Mouse (Mus musculus) thymus, postnatal 4 days (tissue): Measurements from ENCODE around the gene Fgf9.

Experiments used
- DNase-seq: peaks from one replicate; pipeline ENCODE4 v3.0.0; 2021

The Fgf9 gene

DNA sequence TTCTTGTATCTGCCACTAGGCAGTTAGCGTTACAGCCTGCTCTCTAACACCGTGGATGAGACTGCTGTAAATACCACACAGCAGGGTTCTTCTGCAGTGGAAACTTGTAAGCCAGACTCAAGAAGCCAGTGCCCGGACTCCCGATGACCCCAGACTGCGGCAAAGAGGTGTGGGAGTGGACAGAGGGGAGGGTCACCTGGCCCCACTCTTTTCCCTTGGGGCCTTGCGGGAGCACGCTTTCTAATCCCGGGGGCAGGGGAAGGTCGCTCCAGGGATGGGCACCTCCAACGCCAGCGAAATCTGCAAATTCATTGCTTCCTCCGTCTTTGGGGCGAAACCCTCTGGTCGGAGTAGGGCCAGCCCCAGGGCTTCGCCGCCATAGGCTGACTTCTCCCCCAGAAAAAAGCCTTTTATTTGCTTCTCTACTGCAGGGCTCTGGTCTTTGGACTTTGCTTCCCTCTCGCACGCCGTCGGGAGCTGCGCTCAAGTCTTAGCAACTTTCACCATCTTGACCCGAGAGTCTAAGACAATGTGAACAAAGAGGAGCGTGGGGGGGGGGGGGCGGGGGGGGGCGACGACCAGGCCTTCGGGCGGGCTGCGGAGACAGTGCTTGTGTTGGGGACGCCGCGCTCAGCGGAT, at the start of gene Fgf9:
Gene Fgf9, plus strand, starts transcription at position 67 of the 639 bp plus-strand sequence.
- no peak for DNase-seq

- DNase-seq, result peak; percentile 72
Observed at GRCm38 (mm10) chr14:58034567-58034966, 35.8 kb upstream of the Fgf9 start.

DNA sequence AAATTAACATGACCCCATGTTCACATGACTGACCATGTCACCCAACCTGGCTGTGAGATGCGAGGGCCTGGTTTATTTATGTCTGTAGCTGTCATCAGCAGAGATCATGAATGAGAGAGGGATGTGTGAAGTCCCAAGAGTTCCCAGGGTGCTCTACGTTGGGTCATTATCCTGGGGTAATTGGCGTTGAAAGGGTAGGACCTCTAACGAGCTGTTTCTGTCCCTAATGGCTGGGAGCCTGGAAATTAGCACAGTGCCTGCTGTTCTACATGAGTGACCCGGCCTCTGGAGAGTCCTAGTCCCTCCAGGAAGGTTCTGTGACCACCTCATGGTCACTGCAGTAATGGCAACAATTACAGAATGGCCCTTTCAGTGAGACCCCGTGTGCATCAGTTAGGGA, 34.2 kb upstream of the Fgf9 start:
- DNase-seq, result no peak

GRCm38 (mm10) chr14:58046639-58047284, 23.6 kb upstream of the Fgf9 start:
- DNase-seq, result no peak

DNA sequence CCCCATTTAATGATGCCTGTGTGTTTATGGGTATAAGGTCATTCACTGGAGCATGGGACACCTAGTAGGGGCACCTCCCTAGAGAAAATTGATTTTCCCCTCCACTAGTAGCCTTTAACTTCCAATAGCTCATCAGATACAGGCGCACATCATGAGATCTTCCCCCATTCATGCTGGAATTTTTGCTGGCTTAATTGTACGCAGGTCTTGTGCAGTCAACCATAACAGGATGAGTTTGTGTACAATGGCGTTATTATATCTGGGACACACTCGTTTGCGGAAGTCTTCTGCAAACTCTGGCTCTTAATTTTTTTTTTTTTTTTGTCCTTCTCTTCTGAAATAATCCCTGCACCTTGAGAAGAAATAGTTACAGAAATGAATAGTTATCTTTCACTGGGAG, 19.7 kb upstream of the Fgf9 start:
- no peak for DNase-seq

DNA sequence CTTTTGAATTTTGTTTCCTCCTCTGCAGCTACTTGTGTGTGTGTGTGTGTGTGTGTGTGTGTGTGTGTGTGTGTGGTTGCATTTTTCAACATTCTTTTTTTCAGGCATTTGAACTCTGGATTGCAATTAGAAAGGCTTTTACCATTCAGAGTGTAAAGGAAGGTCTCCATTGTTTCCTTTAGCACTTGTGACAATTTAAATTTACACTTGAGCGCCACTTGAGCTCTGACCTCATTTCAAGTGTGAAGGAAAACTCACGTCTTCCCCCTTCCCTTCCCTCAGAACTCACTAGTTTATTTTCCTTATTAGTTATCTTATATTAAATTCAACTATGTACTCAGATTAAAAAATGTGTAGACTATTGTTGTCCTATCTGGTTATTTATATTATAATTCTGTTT, 2.8 kb upstream of the Fgf9 start:
- DNase-seq, result no peak

- no peak for DNase-seq
Observed at GRCm38 (mm10) chr14:58068641-58069040, 1.7 kb upstream of the Fgf9 start.

DNA sequence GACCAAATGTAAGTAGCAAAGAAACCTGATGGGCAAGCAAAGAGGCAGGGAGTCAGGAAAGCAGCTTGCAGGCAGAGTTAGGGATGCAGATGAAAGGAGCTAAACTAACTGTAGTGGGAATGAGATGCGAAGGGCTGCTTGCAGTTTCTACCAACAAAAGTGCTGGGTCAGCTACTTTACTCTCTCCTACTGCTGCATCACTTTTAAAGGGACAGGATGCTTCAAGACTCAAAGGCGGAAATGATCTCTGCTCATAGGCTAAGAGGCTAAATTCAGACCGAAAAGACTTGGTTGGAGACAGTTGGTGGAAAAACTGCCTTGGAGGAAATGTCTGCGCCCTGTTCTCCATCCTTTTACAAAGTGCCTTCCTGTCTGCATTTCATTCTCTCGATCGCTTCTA, 420 bp upstream of the Fgf9 start:
- no peak for DNase-seq

- DNase-seq, result peak; percentile 45
Observed at GRCm38 (mm10) chr14:58071120-58071641, 834 bp downstream of the Fgf9 start.

GRCm38 (mm10) chr14:58071830-58072770, 1.8 kb downstream of the Fgf9 start:
- peak; percentile 77 for DNase-seq

- peak; percentile 16 for DNase-seq
Observed at GRCm38 (mm10) chr14:58072771-58073501, 2.6 kb downstream of the Fgf9 start.

DNA sequence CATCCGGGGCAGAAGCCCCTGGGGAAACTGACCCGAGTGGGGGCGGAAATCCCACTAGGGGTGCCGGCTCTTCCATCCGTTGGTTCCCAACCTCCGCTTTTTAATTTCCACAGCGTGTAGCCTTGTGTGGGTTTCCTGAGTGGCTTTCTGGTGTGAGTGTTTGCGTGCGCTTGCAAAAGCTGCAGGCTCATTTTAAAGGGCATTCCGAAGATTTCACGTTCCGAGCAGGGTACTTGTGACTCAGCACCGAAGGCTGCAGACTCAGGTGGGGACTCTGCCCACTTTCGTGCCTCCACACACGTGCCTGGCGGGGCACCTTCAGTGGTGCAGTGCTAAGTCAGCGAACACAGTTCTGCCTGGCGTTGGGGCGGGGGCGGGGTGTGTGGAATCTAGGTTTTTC, 3.6 kb downstream of the Fgf9 start:
- peak; percentile 16 for DNase-seq

- DNase-seq, result peak; percentile 39
Observed at GRCm38 (mm10) chr14:58074621-58075432, 4.5 kb downstream of the Fgf9 start.

- DNase-seq, result peak; percentile 35
Observed at GRCm38 (mm10) chr14:58075433-58076029, 5.2 kb downstream of the Fgf9 start.

DNA sequence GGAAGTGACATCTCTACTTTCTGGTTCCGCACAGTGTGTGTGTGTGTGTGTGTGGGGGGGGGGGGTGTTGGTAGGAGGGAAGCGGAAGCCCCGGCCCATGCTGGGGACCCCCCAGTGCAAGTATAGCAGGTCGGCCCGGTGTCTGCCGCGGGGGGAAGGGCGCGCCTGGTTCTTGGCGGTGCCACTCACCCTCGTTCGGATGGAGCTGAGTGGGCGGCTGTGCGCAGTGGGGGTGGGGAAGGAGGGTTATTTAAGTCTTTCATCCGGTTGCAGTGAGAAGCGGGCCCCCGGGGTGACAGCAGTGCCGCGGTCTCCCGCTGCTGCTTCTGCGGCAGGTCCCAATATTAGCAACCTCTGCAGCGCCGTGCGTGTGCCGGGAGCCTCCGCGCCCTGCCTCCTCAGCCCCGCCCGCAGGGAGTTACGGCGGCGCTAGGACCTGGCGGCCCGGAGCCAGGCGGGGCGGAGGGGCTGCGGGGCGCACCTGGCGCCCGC, 5.7 kb downstream of the Fgf9 start:
- DNase-seq, result peak; percentile 77

DNA sequence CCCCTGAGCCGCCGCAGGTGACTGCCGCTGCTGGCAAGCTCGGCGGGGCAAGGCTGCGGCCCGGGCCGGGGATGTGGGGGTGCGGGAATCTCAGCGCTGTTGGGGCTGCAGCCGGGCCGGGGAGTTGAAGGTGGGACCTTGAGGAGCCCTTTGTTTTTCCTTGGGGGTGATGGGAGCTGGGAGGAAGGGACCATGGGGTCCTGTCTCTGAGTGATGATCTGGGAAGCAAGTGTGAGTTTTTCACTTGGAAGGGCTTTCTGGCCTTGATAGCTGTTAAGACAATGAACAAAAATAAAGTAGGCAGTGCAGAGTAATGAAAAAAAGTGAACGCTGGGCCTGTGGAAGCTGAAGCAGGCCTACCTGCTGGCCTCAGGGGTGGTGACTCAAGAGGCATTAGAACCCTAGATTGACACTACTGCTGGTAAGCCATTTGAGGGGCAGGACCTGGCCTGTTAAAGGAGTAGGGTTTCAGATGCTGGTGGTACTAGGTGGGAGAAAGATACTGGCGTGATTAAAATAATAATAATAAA, 6.4 kb downstream of the Fgf9 start:
- DNase-seq, result peak; percentile 34

GRCm38 (mm10) chr14:58079471-58079870, 9.1 kb downstream of the Fgf9 start:
- DNase-seq, result no peak

- no peak for DNase-seq
Observed at GRCm38 (mm10) chr14:58081955-58082354, 11.6 kb downstream of the Fgf9 start.

DNA sequence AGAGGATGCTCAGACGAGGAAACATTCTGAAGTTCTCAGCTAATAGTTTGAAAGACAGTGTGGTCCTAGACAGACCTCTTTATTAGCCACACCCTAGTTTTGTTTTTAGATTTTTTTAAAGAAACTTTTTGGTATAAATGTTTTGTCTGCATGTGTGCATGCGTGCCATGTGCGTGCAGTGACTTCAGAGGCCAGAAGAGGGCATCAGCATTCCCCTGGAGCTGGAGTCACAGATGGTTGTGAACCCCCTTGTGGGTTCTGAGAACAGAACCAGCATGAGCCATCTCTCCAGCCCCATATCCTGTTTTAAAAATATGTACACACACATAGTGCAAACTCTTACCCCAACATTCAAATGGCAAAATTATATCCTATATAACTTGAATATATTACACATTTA, 13.9 kb downstream of the Fgf9 start:
- DNase-seq, result no peak

DNA sequence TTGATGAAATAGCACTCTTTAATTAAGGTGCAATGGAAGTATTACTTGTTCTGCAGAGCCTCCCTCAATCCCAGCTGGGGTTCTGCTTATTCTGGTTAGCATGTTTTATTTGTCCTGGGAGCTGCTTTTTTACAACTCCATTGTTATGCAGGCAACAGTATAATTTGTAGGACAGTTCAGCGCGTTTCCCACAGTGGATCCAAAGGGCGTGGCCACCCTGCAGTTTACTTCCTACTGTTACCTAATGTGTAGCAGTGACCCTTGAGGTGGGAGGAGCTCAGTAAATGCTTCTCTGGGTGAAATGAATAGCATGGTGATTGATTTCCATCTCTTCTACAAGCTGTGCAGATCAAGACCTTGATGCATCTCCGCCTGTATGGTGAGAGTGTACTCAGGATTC, 17.0 kb downstream of the Fgf9 start:
- no peak for DNase-seq

DNA sequence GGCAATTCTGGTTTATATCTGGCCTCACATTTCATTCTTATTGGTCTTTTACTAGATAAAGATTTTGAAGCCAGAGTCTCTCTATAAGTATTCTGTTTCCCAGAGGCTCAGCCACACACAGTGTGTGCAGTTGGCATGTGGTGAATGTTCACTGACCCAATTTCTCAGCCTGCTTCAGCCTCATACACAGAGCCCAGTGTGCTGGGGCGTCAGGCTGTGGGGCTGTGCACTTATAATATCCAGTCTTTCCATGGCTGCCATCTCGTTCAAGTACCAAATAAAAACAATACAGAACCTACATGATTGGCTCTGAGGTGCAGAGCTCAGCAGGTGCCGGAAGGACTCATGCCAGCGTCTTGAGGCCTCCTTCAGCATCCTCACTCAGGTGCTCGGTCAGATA, 19.1 kb downstream of the Fgf9 start:
- no peak for DNase-seq
